Mouse (Mus musculus): ENCODE measurements at regions not wholly inside any gene's neighbourhood (a gene's known extent, or its start where the extent isn't known, plus 50 kb on each side); places are given as distances from the start of the nearest gene placed in this dataset.
A peak's percentile ranks its signal among the peaks of the same experiment; 100 is the strongest.

DNA sequence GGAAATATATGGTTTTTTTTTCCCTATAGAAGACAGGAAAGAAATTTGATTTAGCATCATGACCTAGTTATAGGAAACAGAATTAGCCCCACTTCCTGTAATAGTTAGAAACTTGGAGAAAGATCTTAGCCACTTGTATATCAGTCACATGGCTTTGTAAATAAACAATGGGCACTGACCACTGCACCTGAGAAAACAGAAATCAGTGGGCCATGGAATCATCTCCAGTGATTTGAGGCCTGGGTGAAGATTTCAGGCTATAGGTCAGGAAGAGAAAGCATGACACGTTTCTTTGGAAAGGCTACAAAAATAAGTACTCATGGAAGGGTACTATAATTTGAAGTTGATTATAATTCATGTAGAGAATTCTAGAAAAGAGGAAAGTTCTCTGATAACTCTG lies 642.2 kb upstream of the Rag2 start:
- Histone ChIP-seq H3K4me1 (ENCODE audit: control insufficient read depth, insufficient read depth, low read length) (no peaks in the 10 kb centered on the region), H3K27ac (no peak overlapping the region)

DNA sequence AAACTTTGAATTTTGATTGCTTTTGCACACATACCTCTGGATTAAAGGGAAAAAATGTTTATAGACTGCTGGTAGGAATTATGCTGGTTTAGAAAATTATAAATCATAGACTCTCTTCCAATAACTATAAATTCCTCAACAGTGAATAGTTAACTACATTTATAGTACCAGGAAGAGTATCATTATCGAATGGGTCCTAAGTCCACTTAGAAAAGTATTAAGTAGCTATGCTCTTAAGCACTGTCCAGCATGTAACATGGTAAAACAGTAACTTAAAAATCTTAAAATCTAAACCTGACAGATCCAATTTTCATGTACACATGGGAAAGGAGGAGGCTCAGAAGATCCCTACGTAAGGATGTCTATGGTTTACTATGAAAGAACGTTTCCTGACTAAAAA lies 609.2 kb upstream of the Rag2 start:
- Histone ChIP-seq H3K27ac (no peak overlapping the region), H3K9ac (ENCODE audit: low read depth, low read length) (no peak overlapping the region), H3K4me3 (no peak overlapping the region), H3K36me3 (ENCODE audit: control insufficient read depth, insufficient read depth, low read length) (no peaks in the 10 kb centered on the region), H3K4me1 (ENCODE audit: control insufficient read depth, insufficient read depth, low read length) (no peaks in the 10 kb centered on the region), H3K27me3 (ENCODE audit: control insufficient read depth, insufficient read depth, low read length) (no peaks in the 10 kb centered on the region), H3K79me2 (replicated peaks; ENCODE audit: control insufficient read depth, insufficient read depth, low read length) (no peaks in the 10 kb centered on the region)
- intact Hi-C loops (cut with DNase I), result no loop called here
- WGBS, result 79% methylated on average over 3 of the region's 3 CpGs
- DNase-seq, result no peak
- TF ChIP-seq EP300 (IDR thresholded peaks at IDR 0.05; ENCODE audit: insufficient read depth, low read depth, low read length), result no peak
- TF ChIP-seq CTCF (IDR thresholded peaks at IDR 0.05), result no peak
- TF ChIP-seq POLR2A (IDR thresholded peaks at IDR 0.05; ENCODE audit: insufficient read depth, low read depth, low read length), result no peak

More for the DNA sequence above, 642.2 kb upstream of the Rag2 start:
- Histone ChIP-seq H3K9ac (ENCODE audit: low read depth, low read length) (no peak overlapping the region), H3K27me3 (ENCODE audit: control insufficient read depth, insufficient read depth, low read length) (no peaks in the 10 kb centered on the region), H3K79me2 (replicated peaks; ENCODE audit: control insufficient read depth, insufficient read depth, low read length) (no peaks in the 10 kb centered on the region), H3K36me3 (ENCODE audit: control insufficient read depth, insufficient read depth, low read length) (no peaks in the 10 kb centered on the region), H3K4me3 (no peak overlapping the region)
- no peak for DNase-seq
- TF ChIP-seq POLR2A (IDR thresholded peaks at IDR 0.05; ENCODE audit: insufficient read depth, low read depth, low read length), result no peak
- WGBS, result 40% methylated on average over 1 of the region's 1 CpGs
- intact Hi-C loops (cut with DNase I), result no loop called here

DNA sequence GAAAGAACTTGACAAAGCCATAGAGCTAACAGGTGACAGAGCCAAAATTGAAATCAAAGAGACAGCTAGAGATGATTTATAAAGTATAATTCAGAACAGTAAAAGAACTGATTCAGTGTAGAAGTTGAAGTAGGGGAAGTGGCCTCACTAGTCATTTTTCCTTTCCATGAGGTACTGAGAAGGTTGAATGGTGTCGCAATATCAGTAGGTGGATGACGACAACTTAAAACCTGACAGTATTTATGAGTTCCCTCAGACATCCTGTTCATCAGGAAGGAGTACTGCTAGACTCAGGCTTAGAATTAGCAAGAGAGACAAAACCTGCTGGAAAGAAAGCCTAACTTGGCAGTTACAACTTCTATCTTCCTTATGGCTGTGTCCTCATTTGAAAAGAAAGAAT lies 605.1 kb upstream of the Rag2 start:
- 82% methylated on average over 2 of the region's 2 CpGs for WGBS
- intact Hi-C loops (cut with DNase I), result no loop called here
- no peak for TF ChIP-seq POLR2A (IDR thresholded peaks at IDR 0.05; ENCODE audit: insufficient read depth, low read depth, low read length)
- no peak overlapping the region for H3K9ac ChIP-seq (ENCODE audit: low read depth, low read length)
- DNase-seq, result no peak
- no peak overlapping the region for H3K27ac ChIP-seq
- H3K4me3 ChIP-seq, result no peak overlapping the region
- H3K36me3 ChIP-seq (ENCODE audit: control insufficient read depth, insufficient read depth, low read length), result no peaks in the 10 kb centered on the region
- no peaks in the 10 kb centered on the region for H3K27me3 ChIP-seq (ENCODE audit: control insufficient read depth, insufficient read depth, low read length)
- H3K79me2 ChIP-seq (replicated peaks; ENCODE audit: control insufficient read depth, insufficient read depth, low read length), result no peaks in the 10 kb centered on the region
- no peaks in the 10 kb centered on the region for H3K4me1 ChIP-seq (ENCODE audit: control insufficient read depth, insufficient read depth, low read length)

DNA sequence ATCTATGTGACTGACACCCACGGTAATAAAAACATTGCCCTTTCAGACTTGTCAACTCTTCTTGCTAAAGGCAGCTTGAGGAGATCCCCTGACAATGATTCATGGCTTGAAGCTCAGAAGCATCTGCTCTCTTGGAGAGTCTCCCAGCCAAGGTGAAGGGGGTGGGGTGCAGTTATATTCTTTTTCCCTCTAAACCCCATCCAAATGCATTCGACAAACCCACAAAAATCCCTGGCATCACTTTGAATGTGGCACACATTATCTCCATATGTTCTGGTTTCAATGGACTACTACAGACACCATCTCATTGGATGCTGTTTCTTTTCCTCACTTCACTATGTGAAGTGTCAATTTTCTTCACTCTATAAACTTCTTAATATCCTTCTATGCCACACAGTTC lies 603.0 kb upstream of the Rag2 start:
- Histone ChIP-seq H3K27ac (no peak overlapping the region), H3K36me3 (ENCODE audit: control insufficient read depth, insufficient read depth, low read length) (no peaks in the 10 kb centered on the region), H3K27me3 (ENCODE audit: control insufficient read depth, insufficient read depth, low read length) (no peaks in the 10 kb centered on the region), H3K4me1 (ENCODE audit: control insufficient read depth, insufficient read depth, low read length) (no peaks in the 10 kb centered on the region), H3K4me3 (no peak overlapping the region), H3K79me2 (replicated peaks; ENCODE audit: control insufficient read depth, insufficient read depth, low read length) (no peaks in the 10 kb centered on the region), H3K9ac (ENCODE audit: low read depth, low read length) (no peak overlapping the region)
- no peak for DNase-seq
- TF ChIP-seq EP300 (IDR thresholded peaks at IDR 0.05; ENCODE audit: insufficient read depth, low read depth, low read length), result no peak
- no peak for TF ChIP-seq POLR2A (IDR thresholded peaks at IDR 0.05; ENCODE audit: insufficient read depth, low read depth, low read length)
- TF ChIP-seq CTCF (IDR thresholded peaks at IDR 0.05), result no peak
- WGBS, result 65% methylated on average over 2 of the region's 2 CpGs
- intact Hi-C loops (cut with DNase I), result no loop called here

DNA sequence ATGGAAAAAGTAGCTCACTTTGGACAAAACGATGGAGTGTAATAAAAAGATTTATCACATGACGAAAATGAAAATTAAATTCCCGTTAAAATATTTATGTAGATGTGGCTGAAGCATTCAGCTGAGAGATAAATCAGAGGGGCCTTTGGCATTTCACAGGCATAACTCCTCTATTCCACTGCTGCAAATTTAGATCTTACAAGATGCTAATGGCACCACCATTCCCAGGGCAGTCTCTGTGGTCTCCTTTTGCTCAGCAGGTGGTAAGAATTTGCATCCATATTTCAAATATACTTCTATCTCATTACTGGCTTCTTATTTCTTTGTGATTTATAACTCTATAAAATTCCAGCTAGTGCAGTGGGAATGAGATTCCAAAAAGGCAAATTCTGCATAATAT lies 581.5 kb upstream of the Rag2 start:
- Histone ChIP-seq H3K36me3 (ENCODE audit: control insufficient read depth, insufficient read depth, low read length) (no peaks in the 10 kb centered on the region), H3K27me3 (ENCODE audit: control insufficient read depth, insufficient read depth, low read length) (no peaks in the 10 kb centered on the region), H3K4me3 (no peak overlapping the region), H3K9ac (ENCODE audit: low read depth, low read length) (no peak overlapping the region), H3K79me2 (replicated peaks; ENCODE audit: control insufficient read depth, insufficient read depth, low read length) (no peaks in the 10 kb centered on the region), H3K27ac (no peak overlapping the region), H3K4me1 (ENCODE audit: control insufficient read depth, insufficient read depth, low read length) (no peaks in the 10 kb centered on the region)
- DNase-seq, result no peak
- intact Hi-C loops (cut with DNase I), result no loop called here
- WGBS, result 82% methylated on average over 3 of the region's 3 CpGs
- no peak for TF ChIP-seq EP300 (IDR thresholded peaks at IDR 0.05; ENCODE audit: insufficient read depth, low read depth, low read length)
- TF ChIP-seq POLR2A (IDR thresholded peaks at IDR 0.05; ENCODE audit: insufficient read depth, low read depth, low read length), result no peak
- TF ChIP-seq CTCF (IDR thresholded peaks at IDR 0.05), result no peak

DNA sequence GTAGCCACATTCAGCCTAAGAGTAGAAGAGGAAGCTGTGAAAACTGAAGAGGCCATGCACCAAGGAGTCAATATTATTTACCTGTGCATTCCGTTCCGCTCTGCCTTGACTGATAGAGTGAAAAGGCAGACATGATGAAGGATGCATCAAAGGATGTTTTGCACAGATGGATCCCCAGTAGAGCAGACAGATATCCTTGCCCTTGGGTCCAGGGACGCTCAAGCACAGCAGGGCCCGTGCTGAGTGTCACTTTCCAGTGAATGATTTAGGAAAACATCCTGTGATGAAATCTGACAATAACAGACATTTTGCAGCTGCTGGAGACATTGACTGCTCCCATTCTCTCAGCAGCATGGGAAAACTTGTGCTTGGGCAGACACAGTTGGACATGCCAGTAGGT lies 561.6 kb upstream of the Rag2 start:
- Histone ChIP-seq H3K36me3 (ENCODE audit: control insufficient read depth, insufficient read depth, low read length) (no peaks in the 10 kb centered on the region), H3K27me3 (ENCODE audit: control insufficient read depth, insufficient read depth, low read length) (no peaks in the 10 kb centered on the region), H3K79me2 (replicated peaks; ENCODE audit: control insufficient read depth, insufficient read depth, low read length) (no peaks in the 10 kb centered on the region), H3K27ac (no peak overlapping the region), H3K4me1 (ENCODE audit: control insufficient read depth, insufficient read depth, low read length) (no peaks in the 10 kb centered on the region), H3K4me3 (no peak overlapping the region), H3K9ac (ENCODE audit: low read depth, low read length) (no peak overlapping the region)
- intact Hi-C loops (cut with DNase I), result no loop called here
- peak in 1 of 2 experiments; percentile 2 for DNase-seq
- no peak for TF ChIP-seq EP300 (IDR thresholded peaks at IDR 0.05; ENCODE audit: insufficient read depth, low read depth, low read length)
- no peak for TF ChIP-seq POLR2A (IDR thresholded peaks at IDR 0.05; ENCODE audit: insufficient read depth, low read depth, low read length)
- TF ChIP-seq CTCF (IDR thresholded peaks at IDR 0.05), result no peak
- 56% methylated on average over 4 of the region's 4 CpGs for WGBS

DNA sequence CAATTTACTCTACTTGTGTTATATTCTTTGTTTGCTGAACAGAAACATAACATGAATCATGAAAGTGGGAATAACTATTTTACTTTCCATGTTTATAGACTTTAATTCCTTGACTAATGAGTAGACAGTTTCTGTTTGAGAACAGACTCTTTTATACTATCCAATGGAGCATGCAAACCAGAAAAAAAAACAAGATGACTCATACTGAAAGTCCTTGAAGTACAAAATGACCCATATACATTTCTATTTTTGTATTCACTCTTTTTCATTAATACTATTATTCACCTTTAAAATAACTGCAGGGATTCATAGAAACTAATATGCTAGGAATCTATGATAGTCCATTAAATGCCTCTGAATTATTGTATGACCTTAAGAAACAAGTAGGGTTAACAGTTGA lies 549.5 kb upstream of the Rag2 start:
- no peak for TF ChIP-seq EP300 (IDR thresholded peaks at IDR 0.05; ENCODE audit: insufficient read depth, low read depth, low read length)
- TF ChIP-seq CTCF (IDR thresholded peaks at IDR 0.05), result no peak
- TF ChIP-seq POLR2A (IDR thresholded peaks at IDR 0.05; ENCODE audit: insufficient read depth, low read depth, low read length), result no peak
- Histone ChIP-seq H3K9ac (ENCODE audit: low read depth, low read length) (no peak overlapping the region), H3K79me2 (replicated peaks; ENCODE audit: control insufficient read depth, insufficient read depth, low read length) (no peaks in the 10 kb centered on the region), H3K36me3 (ENCODE audit: control insufficient read depth, insufficient read depth, low read length) (no peaks in the 10 kb centered on the region), H3K27me3 (ENCODE audit: control insufficient read depth, insufficient read depth, low read length) (no peaks in the 10 kb centered on the region), H3K27ac (no peak overlapping the region), H3K4me3 (no peak overlapping the region), H3K4me1 (ENCODE audit: control insufficient read depth, insufficient read depth, low read length) (no peaks in the 10 kb centered on the region)
- no peak for DNase-seq
- intact Hi-C loops (cut with DNase I), result no loop called here
